Mouse (Mus musculus) T-helper 1 cell (primary cell): ENCODE results near the gene Trmt2a.

ENCODE experiments used
- in situ Hi-C: fragments of 300-600 bp; cut with MboI, MseI; formaldehyde crosslinking; loops from one replicate; pipeline ENCODE4 v1.15.1; 2025; ENCODE audit warnings: high pct_unique_total_duplicates

The Trmt2a gene

GRCm38 (mm10) chr16:18231047-18231446, 17.4 kb upstream of the Trmt2a start:
- in situ Hi-C loops: no loop called here

- in situ Hi-C loops: no loop called here
These were observed 17.0 kb upstream of the Trmt2a start for GRCm38 (mm10) chr16:18231451-18231850.

- in situ Hi-C loops: no loop called here
These were observed 15.0 kb upstream of the Trmt2a start for GRCm38 (mm10) chr16:18233451-18233850.

- in situ Hi-C loops: no loop called here
These were observed 14.4 kb upstream of the Trmt2a start for GRCm38 (mm10) chr16:18233919-18234670.

- in situ Hi-C loops: no loop called here
These were observed 13.6 kb upstream of the Trmt2a start, which contains the start of gene Zdhhc8 for GRCm38 (mm10) chr16:18234671-18235388. Gene Zdhhc8 (minus strand): TSS chr16:18235136.

- in situ Hi-C loops: no loop called here
These were observed 13.0 kb upstream of the Trmt2a start for GRCm38 (mm10) chr16:18235389-18236065.

GRCm38 (mm10) chr16:18236676-18237501, 11.6 kb upstream of the Trmt2a start:
- in situ Hi-C loops: no loop called here

- in situ Hi-C loops: loop anchor here (5.0 to 10.0 kb wide), 2 partner anchors 41 to 717 kb away; no protein-coding TSS in a partner anchor
These were observed 6.9 kb upstream of the Trmt2a start for GRCm38 (mm10) chr16:18241581-18241980.

- in situ Hi-C loops: loop anchor here (10.0 kb wide), 1 partner anchor 723 kb away; no protein-coding TSS in a partner anchor
These were observed 719 bp upstream of the Trmt2a start for GRCm38 (mm10) chr16:18247521-18248399.

- in situ Hi-C loops: loop anchor here (10.0 kb wide), 1 partner anchor 725 kb away; no protein-coding TSS in a partner anchor
These were observed 987 bp downstream of the Trmt2a start for GRCm38 (mm10) chr16:18249364-18249967.

GRCm38 (mm10) chr16:18250231-18250630, 1.8 kb downstream of the Trmt2a start:
- in situ Hi-C loops: no loop called here

- in situ Hi-C loops: no loop called here
These were observed 2.6 kb downstream of the Trmt2a start for GRCm38 (mm10) chr16:18250828-18251790.

- in situ Hi-C loops: no loop called here
These were observed 4.3 kb downstream of the Trmt2a start for GRCm38 (mm10) chr16:18252736-18253135.

GRCm38 (mm10) chr16:18253866-18254265, 5.4 kb downstream of the Trmt2a start:
- in situ Hi-C loops: no loop called here

GRCm38 (mm10) chr16:18258221-18258620, 9.7 kb downstream of the Trmt2a start, which contains the start of gene Gm49776:
Gene Gm49776 (minus strand): TSS chr16:18258321.
- in situ Hi-C loops: no loop called here

GRCm38 (mm10) chr16:18265024-18265423, 16.5 kb downstream of the Trmt2a start:
- in situ Hi-C loops: no loop called here

GRCm38 (mm10) chr16:18268182-18268581, 19.7 kb downstream of the Trmt2a start:
- in situ Hi-C loops: no loop called here

- in situ Hi-C loops: no loop called here
These were observed 26.7 kb downstream of the Trmt2a start for GRCm38 (mm10) chr16:18275166-18275565.

- in situ Hi-C loops: no loop called here
These were observed 39.7 kb downstream of the Trmt2a start for GRCm38 (mm10) chr16:18288166-18288565.
